Mouse (Mus musculus) small intestine, adult 2 months (tissue): ENCODE measurements around the gene Dok4. TPM values are rescaled to one million over a fixed set of nuclear protein-coding genes. Genes with fewer than 3 reads are reported as not detected.
"Not testable (repeated sequence)": the region's sequence is repeated elsewhere in the genome, so short reads cannot be mapped to it uniquely, and the experiment has no call there.

ENCODE experiments used
- H3K27ac ChIP-seq: fragments of 200-500 bp; 2 replicates; pipeline ENCODE4 v1.5.1; 2012; ENCODE audit warnings: low read depth, low read length, control low read depth, inconsistent platforms; ENCODE audit not compliant: insufficient read depth
- H3K27me3 ChIP-seq: fragments of 200-500 bp; 2 replicates; pipeline ENCODE4 v1.6.1; 2012; ENCODE audit warnings: mild to moderate bottlenecking, moderate library complexity, low read length, inconsistent platforms; ENCODE audit not compliant: control insufficient read depth, insufficient read depth
- H3K36me3 ChIP-seq: fragments of 200-500 bp; 2 replicates; pipeline ENCODE4 v1.6.1; 2012; ENCODE audit warnings: mild to moderate bottlenecking, low read length, control low read depth, inconsistent platforms; ENCODE audit not compliant: control insufficient read depth, insufficient read depth
- H3K4me1 ChIP-seq: fragments of 200-500 bp; 2 replicates; pipeline ENCODE4 v1.6.1; 2012; ENCODE audit warnings: low read length, inconsistent platforms, mixed read lengths; ENCODE audit not compliant: control insufficient read depth, insufficient read depth, insufficient read length
- H3K4me3 ChIP-seq: fragments of 200-500 bp; 2 replicates; pipeline ENCODE4 v1.5.1; 2012; ENCODE audit warnings: low read depth, mild to moderate bottlenecking, control low read depth, inconsistent platforms, low read length, moderate library complexity
- CTCF ChIP-seq: fragments of 200-500 bp; IDR thresholded peaks from 2 replicates; pipeline ENCODE4 v1.5.1; 2012; ENCODE audit warnings: low read depth, mild to moderate bottlenecking, control low read depth, inconsistent platforms, low read length, moderate library complexity, mixed read lengths; ENCODE audit not compliant: insufficient replicate concordance, insufficient read length; ENCODE audit errors: extremely low read depth
- POLR2A ChIP-seq: fragments of 200-500 bp; IDR thresholded peaks from 2 replicates; pipeline ENCODE4 v1.6.1; 2012; ENCODE audit warnings: low read depth, mild to moderate bottlenecking, control low read depth, inconsistent platforms, low read length, moderate library complexity
- WGBS: fragments of 180-500 bp; shearing (Covaris S2); methylation state at CpG from one replicate; pipeline ENCODE4 v1.1.7; 2018; 5-methylcytosine and 5-hydroxymethylcytosine counted together
- polyA plus RNA-seq: library from polyadenylated mRNA; depleted of rRNA; stranded (reverse); fragments of >200 nt; gene quantifications from 2 replicates; pipeline ENCODE4 v1.2.3, GENCODE M21; 2012

Gene Dok4
- polyA plus RNA-seq, 1 experiment: 156 TPM

DNA sequence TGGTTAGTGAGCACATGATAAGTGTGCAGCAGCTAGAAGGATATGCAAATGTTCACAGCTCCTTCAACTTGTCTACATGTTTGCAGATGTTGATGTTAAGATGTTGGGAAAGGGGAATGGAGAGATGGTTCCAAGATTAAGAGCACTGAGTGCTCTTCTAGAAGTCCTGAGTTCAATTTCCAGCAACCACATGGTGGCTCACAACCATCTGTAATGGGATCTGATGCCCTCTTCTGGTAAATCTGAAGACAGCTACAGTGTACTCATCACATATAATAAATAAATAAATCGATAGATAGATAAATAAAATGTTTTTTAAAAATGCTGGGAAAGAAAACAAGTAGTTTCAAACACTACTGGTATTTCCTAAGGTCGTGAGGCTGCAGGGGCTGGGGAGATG is 34.9 kb downstream of the Dok4 start:
- no peak overlapping the region for H3K4me3 ChIP-seq
- H3K27me3 ChIP-seq: no peaks in the 10 kb centered on the region
- 45% methylated on average over 2 of the region's 2 CpGs for WGBS
- no peak for TF ChIP-seq CTCF
- TF ChIP-seq POLR2A: no peak
- H3K27ac ChIP-seq: no peak overlapping the region
- peaks cover 5% of the 10 kb centered on the region; the same call in 1 of the 2 replicates for H3K4me1 ChIP-seq
- peaks cover 34% of the 10 kb centered on the region for H3K36me3 ChIP-seq

- H3K27ac ChIP-seq: peak overlapping the region; percentile 95
- TF ChIP-seq CTCF (no peak), POLR2A (peak; percentile 7; the same call in 1 of the 2 replicates)
- no peaks in the 10 kb centered on the region for H3K27me3 ChIP-seq
- peak overlapping the region; percentile 87 for H3K4me3 ChIP-seq
- H3K36me3 ChIP-seq: peaks cover 9% of the 10 kb centered on the region
- under 1% methylated on average over 24 of the region's 24 CpGs for WGBS
- H3K4me1 ChIP-seq: peaks cover 5% of the 10 kb centered on the region
Measured at GRCm38 (mm10) chr8:94838600-94838999, 37.5 kb downstream of the Dok4 start.

GRCm38 (mm10) chr8:94837662-94838574 is 38.2 kb downstream of the Dok4 start, which contains the start of the genes Coq9 and Ciapin1:
Gene Coq9 (plus strand): TSS chr8:94838321.
Gene Ciapin1 (minus strand): TSS chr8:94838358.
- peak within 1 kb of the TSS; percentile 87 for H3K4me3 ChIP-seq
- TF ChIP-seq POLR2A (peak; percentile 86), CTCF (no peak)
- peak within 1 kb of the TSS; percentile 95 for H3K27ac ChIP-seq
- H3K4me1 ChIP-seq: peaks cover 5% of the 10 kb centered on the region
- H3K36me3 ChIP-seq: peaks cover 5% of the 10 kb centered on the region
- no peaks in the 10 kb centered on the region for H3K27me3 ChIP-seq
- under 1% methylated on average over 82 of the region's 82 CpGs for WGBS

GRCm38 (mm10) chr8:94836456-94837240 is 39.5 kb downstream of the Dok4 start:
- peaks cover 5% of the 10 kb centered on the region for H3K4me1 ChIP-seq
- H3K36me3 ChIP-seq: peaks cover 5% of the 10 kb centered on the region
- H3K27me3 ChIP-seq: no peaks in the 10 kb centered on the region
- H3K27ac ChIP-seq: peak overlapping the region; percentile 76; the same call in 1 of the 2 replicates
- 43% methylated on average over 11 of the region's 11 CpGs for WGBS
- no peak for TF ChIP-seq CTCF
- no peak for TF ChIP-seq POLR2A
- peak overlapping the region; percentile 51 for H3K4me3 ChIP-seq

DNA sequence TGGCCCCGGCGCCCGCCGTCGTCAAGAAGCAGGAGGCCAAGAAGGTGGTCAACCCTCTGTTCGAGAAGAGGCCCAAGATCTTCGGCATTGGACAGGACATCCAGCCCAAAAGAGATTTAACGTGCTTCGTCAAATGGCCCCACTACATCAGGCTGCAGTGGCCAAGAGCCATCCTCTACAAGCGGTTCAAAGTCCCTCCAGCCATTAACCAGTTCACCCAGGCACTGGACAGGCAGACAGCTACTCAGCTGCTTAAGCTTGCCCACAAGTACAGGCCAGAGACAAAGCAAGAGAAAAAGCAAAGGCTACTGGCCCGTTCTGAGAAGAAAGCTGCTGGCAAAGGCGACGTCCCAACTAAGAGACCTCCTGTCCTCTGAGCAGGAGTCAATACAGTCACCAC is 40.4 kb downstream of the Dok4 start:
- H3K36me3 ChIP-seq: peaks cover 11% of the 10 kb centered on the region
- 91% methylated on average over 13 of the region's 13 CpGs for WGBS
- H3K4me1 ChIP-seq, H3K4me3 ChIP-seq, H3K27ac ChIP-seq, H3K27me3 ChIP-seq: not testable (repeated sequence)

GRCm38 (mm10) chr8:94833901-94834405 is 42.2 kb downstream of the Dok4 start:
- not testable (repeated sequence) for H3K4me1 ChIP-seq, H3K27ac ChIP-seq, H3K27me3 ChIP-seq, H3K4me3 ChIP-seq
- H3K36me3 ChIP-seq: peaks cover 21% of the 10 kb centered on the region
- WGBS: 31% methylated on average over 7 of the region's 7 CpGs

DNA sequence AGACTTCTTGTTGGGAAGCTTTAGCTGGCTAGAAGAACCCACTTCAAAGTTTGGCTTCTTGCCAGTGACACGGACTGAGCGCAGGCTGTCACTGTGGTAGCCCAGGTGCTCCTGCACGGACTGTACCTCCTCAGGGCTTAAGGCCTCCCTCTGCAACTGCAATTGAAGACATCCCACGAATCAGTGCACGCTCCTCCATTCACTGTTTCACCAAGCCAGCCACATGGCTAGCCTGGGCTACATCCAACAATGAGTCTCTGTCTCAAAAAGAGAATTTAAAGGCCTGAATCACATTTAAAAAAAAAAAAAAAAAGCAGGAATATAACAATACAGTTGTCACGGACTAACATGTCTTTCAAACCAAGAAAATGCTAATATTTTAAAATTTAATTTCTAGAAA is 47.8 kb downstream of the Dok4 start:
- Histone ChIP-seq H3K27me3 (no peaks in the 10 kb centered on the region), H3K4me1 (no peaks in the 10 kb centered on the region), H3K27ac (no peak overlapping the region), H3K36me3 (peaks cover 64% of the 10 kb centered on the region), H3K4me3 (no peak overlapping the region)
- TF ChIP-seq CTCF: no peak
- WGBS: 80% methylated on average over 6 of the region's 6 CpGs
